Mouse (Mus musculus) urinary bladder, adult 2 months (tissue): ENCODE measurements around the gene Pus7. TPM values are rescaled to one million over a fixed set of nuclear protein-coding genes. Genes with fewer than 3 reads are reported as not detected.

Experiments used
- polyA plus RNA-seq: library from polyadenylated mRNA; depleted of rRNA; stranded (reverse); fragments of >200 nt; gene quantifications from 2 replicates; pipeline ENCODE4 v1.2.3, GENCODE M21; 2012; rRNA removed

Pus7 gene
- polyA plus RNA-seq, 1 experiment = 27.2 TPM

Other genes starting within 250 kb of the Pus7 start
- 27.4 and 31.0 TPM in 2 replicates for gene Srpk2, start 99.1 kb downstream of the Pus7 start, polyA plus RNA-seq
- 16.4 and 18.4 TPM in 2 replicates for gene Rint1, start 4.0 kb upstream of the Pus7 start, polyA plus RNA-seq
- gene Tomm7, start 60.5 kb upstream of the Pus7 start, polyA plus RNA-seq = 96.4 and 113 TPM in 2 replicates
- 16.7 and 17.6 TPM in 2 replicates for gene Fam126a, start 247.0 kb upstream of the Pus7 start, polyA plus RNA-seq